Mouse (Mus musculus): ENCODE measurements around the gene Bpnt1. TPM values are rescaled to one million over a fixed set of nuclear protein-coding genes. Genes with fewer than 3 reads are reported as not detected.

The Bpnt1 gene
- polyA plus RNA-seq (2014; fragmentation: Illumina TruSeq; extraction: RNeasy Lipid Tissue Mini Kit (QIAGEN cat#74804)), result 74.8 TPM

GRCm38 (mm10) chr1:185331983-185332430 is at the start of gene Bpnt1:
TSS of gene Bpnt1 (plus strand) at chr1:185332149.

GRCm38 (mm10) chr1:185328721-185329610 is 3.0 kb upstream of the Bpnt1 start, which contains the start of gene Iars2:
TSS of gene Iars2 (minus strand) at chr1:185329396.

DNA sequence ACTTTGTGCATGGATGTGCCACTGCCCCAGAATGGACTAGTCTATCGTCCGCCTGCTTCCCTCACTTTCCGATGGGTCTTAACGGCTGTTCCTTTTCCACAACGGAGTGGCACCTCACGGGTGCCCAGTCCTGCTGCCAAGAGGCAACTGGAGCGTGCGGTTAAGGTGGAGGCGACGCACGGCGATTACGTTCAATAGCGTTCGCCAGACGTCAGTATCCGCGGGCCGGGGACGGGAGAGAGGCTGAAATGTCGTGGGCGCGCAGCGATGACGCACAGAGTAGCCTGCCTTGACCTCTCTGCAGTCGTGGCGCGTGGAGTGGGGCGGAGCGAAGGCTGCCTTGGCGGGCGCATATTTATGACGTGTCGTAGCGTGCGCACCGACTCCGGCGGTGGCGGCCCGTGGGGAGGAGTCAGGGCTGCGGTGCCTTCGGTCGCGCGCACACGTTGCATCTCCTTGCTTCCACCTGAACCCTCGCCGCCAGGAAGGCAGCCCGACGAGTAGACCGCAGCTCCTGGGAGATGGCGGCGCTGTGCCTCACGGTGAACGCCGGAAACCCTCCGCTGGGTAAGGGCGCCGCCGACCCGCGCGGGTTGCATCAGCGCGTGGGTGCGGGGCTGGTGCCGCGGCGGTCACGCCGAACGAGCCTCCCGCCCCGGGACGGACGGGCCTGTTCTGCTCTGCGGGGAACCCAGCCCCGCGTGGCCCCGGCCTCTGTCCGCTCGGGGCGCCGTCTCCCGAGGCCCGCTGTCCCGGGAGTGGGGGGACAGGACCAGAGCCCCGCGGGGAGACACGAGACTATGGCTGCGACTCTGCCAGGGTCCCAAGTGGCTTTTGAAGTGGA is 30.9 kb downstream of the Bpnt1 start, which contains the start of gene Eprs:
TSS of gene Eprs (plus strand) at position 368 of the 844 bp plus-strand sequence.

Other genes with a start within 250 kb of the Bpnt1 start
- 19.0 TPM for gene Rab3gap2, start 128.0 kb upstream of the Bpnt1 start, polyA plus RNA-seq (2014; fragmentation: Illumina TruSeq; extraction: RNeasy Lipid Tissue Mini Kit (QIAGEN cat#74804))
- gene Iars2, start 2.8 kb upstream of the Bpnt1 start, polyA plus RNA-seq (2014; fragmentation: Illumina TruSeq; extraction: RNeasy Lipid Tissue Mini Kit (QIAGEN cat#74804)), result 32.0 TPM
- gene Eprs, start 30.9 kb downstream of the Bpnt1 start, polyA plus RNA-seq (2014; fragmentation: Illumina TruSeq; extraction: RNeasy Lipid Tissue Mini Kit (QIAGEN cat#74804)), result 107 TPM
- not detected for gene Slc30a10, start 122.7 kb downstream of the Bpnt1 start, polyA plus RNA-seq (2014; fragmentation: Illumina TruSeq; extraction: RNeasy Lipid Tissue Mini Kit (QIAGEN cat#74804))